Mouse (Mus musculus) heart, embryonic 12.5 days (tissue): ENCODE data around the gene Hist2h2be. TPM values are rescaled to one million over a fixed set of nuclear protein-coding genes. Genes with fewer than 3 reads are reported as not detected.
"Not testable (repeated sequence)": the region's sequence is repeated elsewhere in the genome, so short reads cannot be mapped to it uniquely, and the experiment has no call there.

ENCODE experiments used
- ATAC-seq: fragments of 200-750 bp; cut with Nextera tagmentation; 2 replicates; pipeline ENCODE4 v1.8.0; 2017; ENCODE audit warnings: moderate TSS enrichment, moderate library complexity; ENCODE audit not compliant: insufficient number of reproducible peaks, low FRiP score
- H3K27ac ChIP-seq: fragments of 300-500 bp; sonication (generic); 2 replicates; pipeline ENCODE4 v1.5.1; 2016; ENCODE audit warnings: mild to moderate bottlenecking, moderate library complexity; ENCODE audit not compliant: poor library complexity, severe bottlenecking
- H3K27me3 ChIP-seq: fragments of 300-500 bp; sonication (generic); replicated peaks from 2 replicates; pipeline ENCODE4 v1.6.1; 2016; ENCODE audit warnings: mild to moderate bottlenecking, moderate library complexity
- H3K36me3 ChIP-seq: fragments of 300-500 bp; sonication (generic); 2 replicates; pipeline ENCODE4 v1.6.1; 2016; ENCODE audit warnings: mild to moderate bottlenecking, moderate library complexity
- H3K4me1 ChIP-seq: fragments of 300-500 bp; sonication (generic); replicated peaks from 2 replicates; pipeline ENCODE4 v1.6.1; 2016; ENCODE audit warnings: mild to moderate bottlenecking
- H3K4me2 ChIP-seq: fragments of 300-500 bp; sonication (generic); 2 replicates; pipeline ENCODE4 v1.6.1; 2016; ENCODE audit warnings: mild to moderate bottlenecking, moderate library complexity
- H3K4me3 ChIP-seq: fragments of 300-500 bp; sonication (generic); 2 replicates; pipeline ENCODE4 v1.5.1; 2016; ENCODE audit warnings: mild to moderate bottlenecking
- H3K9ac ChIP-seq: fragments of 300-500 bp; sonication (generic); 2 replicates; pipeline ENCODE4 v1.6.1; 2016; ENCODE audit warnings: mild to moderate bottlenecking, moderate library complexity
- H3K9me3 ChIP-seq: fragments of 300-500 bp; sonication (generic); replicated peaks from 2 replicates; pipeline ENCODE4 v1.6.1; 2016; ENCODE audit warnings: mild to moderate bottlenecking, moderate library complexity
- WGBS: fragments of 180-500 bp; shearing (Covaris S2); methylation state at CpG from one replicate; pipeline ENCODE4 v1.1.7; 2016; 5-methylcytosine and 5-hydroxymethylcytosine counted together
- polyA plus RNA-seq: library from polyadenylated mRNA; unstranded; fragments of >200 nt; fragmentation: Nextera tagmentation; extraction: Ambion mirVana; gene quantifications from 2 replicates; pipeline ENCODE4 v1.2.1, GENCODE M21; 2016

The Hist2h2be gene
- polyA plus RNA-seq, 1 experiment from 2014 or later: 5.7 TPM

DNA sequence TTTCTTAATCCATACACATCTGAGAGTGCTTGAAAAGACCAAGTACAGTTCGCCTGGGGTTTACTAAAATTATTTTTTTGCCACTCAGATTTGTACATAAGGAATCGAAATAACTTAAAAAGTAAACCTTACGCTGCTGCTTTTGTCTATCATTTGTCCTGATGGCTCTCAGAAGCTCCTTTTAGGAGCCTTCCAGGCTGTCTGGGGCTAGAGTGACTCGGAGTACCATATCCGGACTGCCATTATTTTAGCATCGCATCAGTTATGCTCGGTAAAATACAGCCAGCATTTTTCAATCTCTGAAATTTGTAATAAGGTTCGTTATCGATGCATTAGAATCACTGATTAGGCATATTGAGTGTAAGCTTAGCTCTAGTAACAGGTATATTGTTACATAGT is 19.9 kb downstream of the Hist2h2be start:
- Histone ChIP-seq H3K4me3 (no peak overlapping the region), H3K27ac (peak overlapping the region; percentile 83), H3K36me3 (no peaks in the 10 kb centered on the region), H3K9me3 (no peaks in the 10 kb centered on the region), H3K27me3 (no peaks in the 10 kb centered on the region), H3K4me1 (peaks cover 27% of the 10 kb centered on the region), H3K4me2 (peak overlapping the region; percentile 43; the same call in 1 of the 2 replicates), H3K9ac (peak overlapping the region; percentile 57; the same call in 1 of the 2 replicates)
- no peak for ATAC-seq
- 77% methylated on average over 9 of the region's 9 CpGs for WGBS

- Histone ChIP-seq H3K27me3 (no peaks in the 10 kb centered on the region), H3K4me1 (peaks cover 19% of the 10 kb centered on the region), H3K9ac (peak overlapping the region; percentile 88), H3K4me2 (peak overlapping the region; percentile 43), H3K36me3 (no peaks in the 10 kb centered on the region), H3K27ac (peak overlapping the region; percentile 96), H3K9me3 (no peaks in the 10 kb centered on the region), H3K4me3 (0 out of 2 replicates have a peak overlapping the region, but pooled peaks have one; percentile 12)
- ATAC-seq: no peak
- WGBS: 72% methylated on average over 7 of the region's 7 CpGs
These were observed 23.1 kb downstream of the Hist2h2be start for GRCm38 (mm10) chr3:96243921-96244572.

GRCm38 (mm10) chr3:96245003-96245886 is 24.3 kb downstream of the Hist2h2be start, which contains the start of gene Hist2h2aa1:
Gene Hist2h2aa1 (plus strand): TSS chr3:96245497.
- H3K27me3 ChIP-seq: not testable (repeated sequence)
- H3K4me3 ChIP-seq: peak within 1 kb of the TSS; percentile 58

GRCm38 (mm10) chr3:96246018-96246417 is 25.1 kb downstream of the Hist2h2be start:
- H3K9me3 ChIP-seq, H3K27me3 ChIP-seq, H3K36me3 ChIP-seq: not testable (repeated sequence)
- H3K9ac ChIP-seq: peak overlapping the region; percentile 67; the same call in 1 of the 2 replicates
- H3K27ac ChIP-seq: peak overlapping the region; percentile 83
- peaks cover 35% of the 10 kb centered on the region for H3K4me1 ChIP-seq
- ATAC-seq: peak; percentile 22
- H3K4me3 ChIP-seq: peak overlapping the region; percentile 46
- peak overlapping the region; percentile 56 for H3K4me2 ChIP-seq
- WGBS: under 1% methylated on average over 12 of the region's 21 CpGs

More at GRCm38 (mm10) chr3:96245003-96245886, 24.3 kb downstream of the Hist2h2be start, which contains the start of gene Hist2h2aa1:
- peak; percentile 90 for ATAC-seq
- Histone ChIP-seq H3K4me1 (peaks cover 30% of the 10 kb centered on the region), H3K27ac (peak within 1 kb of the TSS; percentile 96), H3K4me2 (peak within 1 kb of the TSS; percentile 70), H3K9ac (peak within 1 kb of the TSS; percentile 88)
- WGBS: under 1% methylated on average over 41 of the region's 88 CpGs
- not testable (repeated sequence) for H3K36me3 ChIP-seq, H3K9me3 ChIP-seq

DNA sequence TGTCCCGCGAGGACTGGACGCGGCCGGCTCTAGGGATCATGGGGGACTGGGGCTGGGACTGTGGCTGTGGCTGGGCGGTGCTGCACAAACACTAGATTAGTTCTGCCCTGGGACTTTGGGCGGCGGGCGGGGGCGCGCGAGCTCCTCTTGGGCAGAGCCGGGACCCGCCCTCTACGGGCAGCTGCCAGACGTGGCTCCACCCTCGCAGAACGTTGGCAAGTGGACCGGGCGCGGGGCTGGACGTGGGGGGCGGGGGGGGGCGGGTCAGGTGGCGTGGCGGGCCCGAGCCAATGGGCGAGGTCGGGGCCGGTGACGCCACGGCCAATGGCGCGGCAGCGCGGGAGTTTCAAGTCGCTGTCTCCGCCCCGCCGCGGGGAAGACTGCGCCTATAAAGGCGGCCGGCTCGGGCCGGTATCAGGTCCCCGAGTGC is 25.5 kb downstream of the Hist2h2be start, which contains the start of gene Hist2h3c1:
Hist2h3c1 (plus strand) TSS at position 259 of the 430 bp plus-strand sequence.
- not testable (repeated sequence) for H3K36me3 ChIP-seq, H3K9me3 ChIP-seq, H3K27me3 ChIP-seq
- H3K4me3 ChIP-seq: peak within 1 kb of the TSS; percentile 48
- peak within 1 kb of the TSS; percentile 83 for H3K27ac ChIP-seq
- peak within 1 kb of the TSS; percentile 64 for H3K4me2 ChIP-seq
- H3K9ac ChIP-seq: peak within 1 kb of the TSS; percentile 67
- WGBS: no CpG with 5 or more reads among the region's 47 CpGs
- peaks cover 35% of the 10 kb centered on the region for H3K4me1 ChIP-seq
- peak; percentile 93 for ATAC-seq

DNA sequence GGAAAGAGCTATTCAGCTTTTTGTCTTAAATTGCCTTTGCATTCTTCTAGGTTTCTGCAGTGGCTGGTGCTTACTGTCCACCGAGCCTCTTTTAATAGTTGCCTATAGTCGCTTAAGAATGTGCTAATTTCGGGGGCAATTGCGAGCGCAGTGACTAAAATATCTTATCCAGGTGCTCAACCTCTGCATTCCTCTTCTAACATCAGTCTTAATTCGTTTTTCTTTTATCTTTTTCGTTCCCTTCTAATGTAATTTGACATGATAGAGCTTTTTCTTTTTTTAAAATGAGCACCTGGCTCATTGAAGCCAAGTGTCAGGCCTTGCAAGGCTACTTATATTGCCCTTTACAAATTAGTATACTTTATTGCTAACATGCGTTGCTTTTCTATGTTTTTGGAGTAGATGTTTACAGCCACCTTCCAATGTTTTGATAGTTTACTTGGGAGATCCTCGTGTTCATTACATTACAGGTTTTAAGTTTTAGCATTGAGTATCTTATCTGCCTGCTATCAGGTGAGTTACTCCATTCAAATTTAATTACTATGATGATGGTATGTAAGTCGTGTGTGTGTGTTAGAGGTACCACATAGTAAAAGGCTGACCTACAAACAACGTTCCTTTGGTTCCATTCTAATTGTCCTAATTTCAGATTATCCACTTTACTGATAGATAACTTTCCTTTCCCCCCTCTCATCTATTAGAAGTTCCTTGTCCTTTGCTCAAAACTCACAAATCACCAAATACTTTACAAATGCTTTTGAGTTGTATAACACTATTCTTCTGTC is 26.6 kb downstream of the Hist2h2be start:
- Histone ChIP-seq H3K27me3 (no peaks in the 10 kb centered on the region), H3K27ac (peak overlapping the region; percentile 38), H3K4me1 (peaks cover 35% of the 10 kb centered on the region), H3K36me3 (no peaks in the 10 kb centered on the region), H3K4me3 (peak overlapping the region; percentile 48), H3K4me2 (peak overlapping the region; percentile 64), H3K9me3 (no peaks in the 10 kb centered on the region), H3K9ac (peak overlapping the region; percentile 65)
- ATAC-seq: no peak
- WGBS: 3% methylated on average over 11 of the region's 11 CpGs

GRCm38 (mm10) chr3:96248141-96249033 is 27.5 kb downstream of the Hist2h2be start:
- H3K36me3 ChIP-seq: no peaks in the 10 kb centered on the region
- peak overlapping the region; percentile 48 for H3K4me3 ChIP-seq
- peaks cover 35% of the 10 kb centered on the region for H3K4me1 ChIP-seq
- WGBS: 47% methylated on average over 6 of the region's 6 CpGs
- H3K27ac ChIP-seq: no peak overlapping the region
- H3K9me3 ChIP-seq: no peaks in the 10 kb centered on the region
- no peak for ATAC-seq
- H3K4me2 ChIP-seq: peak overlapping the region; percentile 27
- no peak overlapping the region for H3K9ac ChIP-seq
- no peaks in the 10 kb centered on the region for H3K27me3 ChIP-seq

GRCm38 (mm10) chr3:96249034-96249345 is 28.1 kb downstream of the Hist2h2be start:
- Histone ChIP-seq H3K27me3 (no peaks in the 10 kb centered on the region), H3K4me1 (peaks cover 32% of the 10 kb centered on the region), H3K4me3 (0 out of 2 replicates have a peak overlapping the region, but pooled peaks have one; percentile 48), H3K36me3 (no peaks in the 10 kb centered on the region), H3K4me2 (peak overlapping the region; percentile 27), H3K9ac (no peak overlapping the region), H3K27ac (no peak overlapping the region), H3K9me3 (no peaks in the 10 kb centered on the region)
- ATAC-seq: no peak
- WGBS: 54% methylated on average over 4 of the region's 4 CpGs

- H3K9me3 ChIP-seq: no peaks in the 10 kb centered on the region
- 52% methylated on average over 3 of the region's 3 CpGs for WGBS
- no peak overlapping the region for H3K4me3 ChIP-seq
- no peak for ATAC-seq
- no peak overlapping the region for H3K9ac ChIP-seq
- no peak overlapping the region for H3K4me2 ChIP-seq
- H3K4me1 ChIP-seq: peaks cover 39% of the 10 kb centered on the region
- no peaks in the 10 kb centered on the region for H3K36me3 ChIP-seq
- no peak overlapping the region for H3K27ac ChIP-seq
- H3K27me3 ChIP-seq: no peaks in the 10 kb centered on the region
These were observed 30.0 kb downstream of the Hist2h2be start for GRCm38 (mm10) chr3:96250890-96251289.

DNA sequence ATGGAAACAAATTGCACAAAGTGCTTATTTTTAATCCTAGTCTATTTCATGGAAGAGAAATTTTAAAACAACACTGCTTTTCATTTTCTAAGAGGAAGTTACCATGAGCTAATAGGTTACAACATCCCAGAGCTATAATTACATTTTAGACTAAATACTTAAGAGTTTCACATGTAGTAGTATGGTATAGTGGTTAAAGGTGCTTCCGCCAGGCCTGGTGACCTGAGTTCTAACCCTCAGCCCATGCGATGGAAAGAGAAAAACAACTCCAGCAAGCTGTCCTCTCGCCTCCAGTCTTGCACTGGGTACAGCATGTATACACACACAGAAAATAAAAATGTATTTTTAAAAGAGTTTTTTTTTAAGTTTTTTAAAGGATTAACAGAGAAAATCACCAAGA is 30.9 kb downstream of the Hist2h2be start:
- 89% methylated on average over 3 of the region's 3 CpGs for WGBS
- Histone ChIP-seq H3K9ac (no peak overlapping the region), H3K4me2 (no peak overlapping the region), H3K9me3 (no peaks in the 10 kb centered on the region), H3K4me3 (no peak overlapping the region), H3K36me3 (no peaks in the 10 kb centered on the region), H3K4me1 (peaks cover 45% of the 10 kb centered on the region), H3K27ac (no peak overlapping the region), H3K27me3 (no peaks in the 10 kb centered on the region)
- no peak for ATAC-seq
